Mouse (Mus musculus): Measurements from ENCODE around the gene Dhdh. TPM values are rescaled to one million over a fixed set of nuclear protein-coding genes. Genes with fewer than 3 reads are reported as not detected.
A peak's percentile ranks its signal among the peaks of the same experiment; 100 is the strongest.
"Not testable (repeated sequence)": the region's sequence is repeated elsewhere in the genome, so short reads cannot be mapped to it uniquely, and the experiment has no call there.

Dhdh gene
- polyA plus RNA-seq (2012; rRNA removed) (1.5 and 2.2 TPM in 2 replicates), polyA plus RNA-seq (2014; fragmentation: Nextera tagmentation; extraction: Ambion mirVana) (1.6 and 1.8 TPM in 2 replicates)

GRCm38 (mm10) chr7:45488293-45489204, at the start of gene Dhdh:
Gene Dhdh (minus strand): TSS chr7:45488805.
- WGBS (ENCODE audit: insufficient replicate concordance), result 5% methylated on average over 38 of the region's 38 CpGs
- Histone ChIP-seq H3K9me3 (ENCODE audit: control insufficient read depth, low read length) (no peaks in the 10 kb centered on the region), H3K27ac (no peak within 1 kb of the TSS), H3K27me3 (ENCODE audit: control insufficient read depth, insufficient read depth, low read length) (no peaks in the 10 kb centered on the region), H3K36me3 (replicated peaks; ENCODE audit: control insufficient read depth, insufficient read depth, low read depth) (peaks cover 7% of the 10 kb centered on the region), H3K4me3 (ENCODE audit: insufficient read depth in 1 of 2, low read depth in 2 of 2, low read length in 2 of 2) (peak within 1 kb of the TSS; percentile 48 to 56), H3K9ac (replicated peaks) (peak within 1 kb of the TSS; percentile 62), H3K4me1 (replicated peaks; ENCODE audit: control insufficient read depth in 2 of 2, insufficient read depth in 2 of 2, low read length in 1 of 2) (peaks cover 21 to 43% of the 10 kb centered on the region in 2 experiments), H3K4me2 (ENCODE audit: low read depth) (peak within 1 kb of the TSS; percentile 60)
- DNase-seq (ENCODE audit: low read depth in 3 of 3, low spot score in 3 of 3) (peak in 1 of 3 experiments; percentile 41), ATAC-seq (ENCODE audit: insufficient read depth) (peak; percentile 22)
- TF ChIP-seq CTCF (IDR thresholded peaks at IDR 0.05; ENCODE audit: low read depth) (no peak), EP300 (IDR thresholded peaks at IDR 0.05; ENCODE audit: low read depth) (no peak)

DNA sequence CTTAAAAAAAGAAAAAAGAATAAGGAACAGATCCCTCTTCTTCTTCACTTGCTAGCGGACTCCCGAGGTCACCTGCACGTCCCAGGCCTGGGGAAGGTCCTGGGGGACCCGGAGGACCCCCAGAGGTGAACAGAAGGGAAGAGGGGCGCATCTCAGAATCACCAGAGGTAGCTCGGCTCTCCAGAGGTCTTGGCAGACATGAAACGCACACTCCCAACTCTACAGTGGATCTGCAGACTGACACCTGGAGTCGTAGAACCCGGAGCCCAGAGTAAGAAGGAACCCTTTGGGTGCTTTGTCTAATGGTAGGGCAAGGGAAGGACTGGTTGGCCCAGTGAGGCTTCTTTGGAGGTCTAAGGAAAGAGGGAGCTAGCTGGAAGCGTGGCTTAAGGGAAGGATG, 49.0 kb upstream of the Dhdh start:
- DNase-seq (ENCODE audit: low read depth in 3 of 3, low spot score in 3 of 3) (no peak), ATAC-seq (ENCODE audit: insufficient read depth) (no peak)
- no peaks in the 10 kb centered on the region for H3K36me3 ChIP-seq (replicated peaks; ENCODE audit: control insufficient read depth, insufficient read depth, low read depth)
- no peaks in the 10 kb centered on the region for H3K9me3 ChIP-seq (ENCODE audit: control insufficient read depth, low read length)
- 68% methylated on average over 10 of the region's 10 CpGs for WGBS (ENCODE audit: insufficient replicate concordance)
- H3K4me3 ChIP-seq (ENCODE audit: insufficient read depth in 1 of 2, low read depth in 2 of 2, low read length in 2 of 2), result no peak overlapping the region
- no peak overlapping the region for H3K9ac ChIP-seq (replicated peaks)
- H3K4me1 ChIP-seq (replicated peaks; ENCODE audit: control insufficient read depth in 2 of 2, insufficient read depth in 2 of 2, low read length in 1 of 2), result peaks cover 0 to 4% of the 10 kb centered on the region in 2 experiments; a peak in 2 of 4 replicates
- TF ChIP-seq CTCF (IDR thresholded peaks at IDR 0.05; ENCODE audit: low read depth) (no peak), EP300 (IDR thresholded peaks at IDR 0.05; ENCODE audit: low read depth) (no peak)
- no peak overlapping the region for H3K27ac ChIP-seq
- H3K4me2 ChIP-seq (ENCODE audit: low read depth), result no peak overlapping the region
- no peaks in the 10 kb centered on the region for H3K27me3 ChIP-seq (ENCODE audit: control insufficient read depth, insufficient read depth, low read length)

DNA sequence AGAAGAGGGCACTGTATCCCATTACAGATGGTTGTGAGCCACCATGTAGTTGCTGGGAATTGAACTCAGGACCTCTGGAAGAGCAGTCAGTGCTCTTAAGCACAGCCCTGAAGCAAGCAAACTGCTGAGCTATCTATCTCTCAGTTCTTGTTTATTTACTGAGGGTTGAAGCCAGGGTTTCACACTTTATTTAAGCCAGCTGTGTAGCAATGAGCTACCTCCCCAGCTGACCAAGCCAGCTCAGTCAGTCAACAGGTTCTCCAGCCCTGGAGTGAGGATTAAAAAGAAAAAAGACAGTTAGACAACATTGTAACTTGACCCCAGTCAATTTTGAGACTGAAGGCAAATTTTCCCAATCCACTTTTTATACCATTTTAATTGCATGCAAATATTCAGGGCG, 47.1 kb upstream of the Dhdh start:
- H3K9ac ChIP-seq (replicated peaks), result no peak overlapping the region
- TF ChIP-seq EP300 (IDR thresholded peaks at IDR 0.05; ENCODE audit: low read depth) (no peak), CTCF (IDR thresholded peaks at IDR 0.05; ENCODE audit: low read depth) (0 out of 2 replicates have a peak, but pooled peaks have one; percentile 24)
- H3K27ac ChIP-seq, result no peak overlapping the region
- no peaks in the 10 kb centered on the region for H3K36me3 ChIP-seq (replicated peaks; ENCODE audit: control insufficient read depth, insufficient read depth, low read depth)
- H3K27me3 ChIP-seq (ENCODE audit: control insufficient read depth, insufficient read depth, low read length), result no peaks in the 10 kb centered on the region; the same call in 1 of the 2 replicates
- H3K4me2 ChIP-seq (ENCODE audit: low read depth), result no peak overlapping the region
- H3K9me3 ChIP-seq (ENCODE audit: control insufficient read depth, low read length), result no peaks in the 10 kb centered on the region
- no peak for ATAC-seq (ENCODE audit: insufficient read depth)
- H3K4me1 ChIP-seq (replicated peaks; ENCODE audit: control insufficient read depth in 2 of 2, insufficient read depth in 2 of 2, low read length in 1 of 2), result peaks cover 0 to 4% of the 10 kb centered on the region in 2 experiments; a peak in 2 of 4 replicates
- WGBS (ENCODE audit: insufficient replicate concordance), result 78% methylated on average over 1 of the region's 1 CpGs
- H3K4me3 ChIP-seq (ENCODE audit: insufficient read depth in 1 of 2, low read depth in 2 of 2, low read length in 2 of 2), result no peak overlapping the region
- DNase-seq (ENCODE audit: low read depth in 3 of 3, low spot score in 3 of 3), result no peak

DNA sequence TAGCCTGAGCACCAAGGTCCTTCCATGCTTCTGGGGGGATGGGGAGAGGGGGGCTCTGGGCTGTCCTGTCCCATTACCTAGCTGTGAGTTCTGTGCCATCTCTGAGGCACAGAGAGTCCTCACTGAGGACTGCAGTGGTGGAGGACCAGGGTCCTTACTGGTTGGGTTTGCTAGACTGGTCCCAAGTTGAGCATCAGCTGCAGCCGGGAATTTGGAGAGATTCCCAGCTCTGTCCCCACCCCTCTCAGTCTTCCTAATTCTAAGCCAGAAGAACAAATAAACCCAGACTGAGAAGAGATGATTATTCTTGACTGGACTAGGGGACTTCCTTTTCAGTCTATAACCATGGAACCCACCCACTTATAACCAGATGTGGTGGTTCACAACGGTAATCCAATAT, 42.0 kb upstream of the Dhdh start:
- Histone ChIP-seq H3K9me3 (ENCODE audit: control insufficient read depth, low read length) (no peaks in the 10 kb centered on the region), H3K9ac (replicated peaks) (no peak overlapping the region), H3K4me2 (ENCODE audit: low read depth) (no peak overlapping the region), H3K4me3 (ENCODE audit: insufficient read depth in 1 of 2, low read depth in 2 of 2, low read length in 2 of 2) (no peak overlapping the region), H3K27me3 (ENCODE audit: control insufficient read depth, insufficient read depth, low read length) (no peaks in the 10 kb centered on the region; the same call in 1 of the 2 replicates), H3K36me3 (replicated peaks; ENCODE audit: control insufficient read depth, insufficient read depth, low read depth) (no peaks in the 10 kb centered on the region), H3K27ac (no peak overlapping the region), H3K4me1 (replicated peaks; ENCODE audit: control insufficient read depth in 2 of 2, insufficient read depth in 2 of 2, low read length in 1 of 2) (peaks cover 2 to 4% of the 10 kb centered on the region in 2 experiments; a peak in 2 of 4 replicates)
- TF ChIP-seq CTCF (IDR thresholded peaks at IDR 0.05; ENCODE audit: low read depth) (no peak), EP300 (IDR thresholded peaks at IDR 0.05; ENCODE audit: low read depth) (no peak)
- WGBS (ENCODE audit: insufficient replicate concordance), result 64% methylated on average over 2 of the region's 2 CpGs
- no peak for ATAC-seq (ENCODE audit: insufficient read depth)
- DNase-seq (ENCODE audit: low read depth in 3 of 3, low spot score in 3 of 3), result no peak

GRCm38 (mm10) chr7:45529461-45529860, 40.9 kb upstream of the Dhdh start:
- Histone ChIP-seq H3K4me2 (ENCODE audit: low read depth) (no peak overlapping the region), H3K4me3 (ENCODE audit: insufficient read depth in 1 of 2, low read depth in 2 of 2, low read length in 2 of 2) (no peak overlapping the region), H3K9ac (replicated peaks) (no peak overlapping the region), H3K9me3 (ENCODE audit: control insufficient read depth, low read length) (no peaks in the 10 kb centered on the region), H3K27me3 (ENCODE audit: control insufficient read depth, insufficient read depth, low read length) (no peaks in the 10 kb centered on the region; the same call in 1 of the 2 replicates), H3K4me1 (replicated peaks; ENCODE audit: control insufficient read depth in 2 of 2, insufficient read depth in 2 of 2, low read length in 1 of 2) (peaks cover 2 to 4% of the 10 kb centered on the region in 2 experiments; a peak in 2 of 4 replicates), H3K36me3 (replicated peaks; ENCODE audit: control insufficient read depth, insufficient read depth, low read depth) (peaks cover 8% of the 10 kb centered on the region), H3K27ac (no peak overlapping the region)
- ATAC-seq (ENCODE audit: insufficient read depth) (no peak), DNase-seq (ENCODE audit: low read depth in 3 of 3, low spot score in 3 of 3) (no peak)
- WGBS (ENCODE audit: insufficient replicate concordance), result 7% methylated on average over 6 of the region's 6 CpGs
- TF ChIP-seq CTCF (IDR thresholded peaks at IDR 0.05; ENCODE audit: low read depth) (no peak), EP300 (IDR thresholded peaks at IDR 0.05; ENCODE audit: low read depth) (no peak)

GRCm38 (mm10) chr7:45527169-45527568, 38.6 kb upstream of the Dhdh start:
- 66% methylated on average over 6 of the region's 6 CpGs for WGBS (ENCODE audit: insufficient replicate concordance)
- peak overlapping the region; percentile 99 for H3K9ac ChIP-seq (replicated peaks)
- H3K36me3 ChIP-seq (replicated peaks; ENCODE audit: control insufficient read depth, insufficient read depth, low read depth), result peaks cover 31% of the 10 kb centered on the region

More at GRCm38 (mm10) chr7:45527169-45527568, 38.6 kb upstream of the Dhdh start:
- H3K27ac ChIP-seq, result peak overlapping the region; percentile 100
- H3K4me2 ChIP-seq (ENCODE audit: low read depth), result peak overlapping the region; percentile 88
- not testable (repeated sequence) for DNase-seq (ENCODE audit: low read depth in 3 of 3, low spot score in 3 of 3); H3K4me1 ChIP-seq (replicated peaks; ENCODE audit: control insufficient read depth in 2 of 2, insufficient read depth in 2 of 2, low read length in 1 of 2); H3K27me3 ChIP-seq (ENCODE audit: control insufficient read depth, insufficient read depth, low read length); ATAC-seq (ENCODE audit: insufficient read depth); H3K9me3 ChIP-seq (ENCODE audit: control insufficient read depth, low read length)
- H3K4me3 ChIP-seq (ENCODE audit: insufficient read depth in 1 of 2, low read depth in 2 of 2, low read length in 2 of 2), result peak overlapping the region; percentile 76 to 88; a peak in 3 of 4 replicates

Measured in liver, embryonic 14.5 days (tissue).